Mouse (Mus musculus) embryonic fibroblast, embryonic 13.5 days (primary cell): ENCODE data around the gene Slc9a1.

Experiments used
- CTCF ChIP-seq: IDR thresholded peaks from 2 replicates; pipeline ENCODE4 v1.5.1; 2011; ENCODE audit warnings: mild to moderate bottlenecking, control low read depth, low read length, moderate library complexity, borderline replicate concordance; ENCODE audit not compliant: insufficient read depth
- POLR2A ChIP-seq: IDR thresholded peaks from 2 replicates; pipeline ENCODE4 v1.6.1; 2011; ENCODE audit warnings: low read depth, mild to moderate bottlenecking, control low read depth, low read length, moderate library complexity

DNA sequence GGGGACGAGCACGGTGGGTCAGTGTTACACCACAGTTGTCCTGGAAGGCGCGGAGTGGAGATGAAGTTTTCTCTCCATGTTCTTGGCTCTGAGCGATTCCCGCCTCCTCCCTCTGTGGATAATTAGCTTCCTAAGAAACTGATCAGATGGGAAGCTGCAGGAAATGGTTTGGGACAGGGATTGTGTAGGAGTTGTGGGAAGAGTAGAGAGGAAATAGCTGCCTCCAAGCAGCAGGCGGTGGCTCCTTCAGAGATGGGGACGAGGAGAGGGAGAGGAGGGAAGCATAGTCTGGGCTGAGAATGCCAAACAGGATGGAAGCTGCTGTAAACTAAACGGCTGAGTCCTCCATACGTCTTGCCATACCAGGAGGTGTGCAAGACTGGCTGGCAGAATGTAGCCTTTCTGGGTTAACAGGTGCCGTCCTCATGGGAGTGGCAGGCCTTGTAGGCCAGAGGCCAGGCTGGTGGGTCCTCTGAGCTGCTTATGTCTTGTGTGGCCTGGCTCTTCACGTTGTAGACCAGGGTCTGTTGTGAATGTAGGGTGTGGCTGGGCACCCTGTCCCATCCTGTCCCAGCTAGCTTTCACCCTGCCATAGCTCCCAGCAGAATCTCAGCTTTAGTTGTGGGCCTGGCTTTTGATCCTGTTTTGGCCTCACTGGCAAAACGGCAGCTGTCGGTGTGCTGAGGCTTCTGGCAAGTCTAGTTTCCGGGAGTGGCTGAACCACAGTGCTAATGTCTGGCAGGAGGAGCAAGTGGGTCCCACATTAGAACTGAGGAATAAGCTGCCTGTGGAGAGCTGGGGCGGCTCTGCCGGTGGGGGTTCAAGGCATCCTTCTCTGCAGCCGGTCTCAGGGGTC is 21.9 kb downstream of the Slc9a1 start:
- TF ChIP-seq CTCF (no peak), POLR2A (no peak)
